8 mouse cellular contexts compared by ENCODE assay signal in the genomic region with DNA sequence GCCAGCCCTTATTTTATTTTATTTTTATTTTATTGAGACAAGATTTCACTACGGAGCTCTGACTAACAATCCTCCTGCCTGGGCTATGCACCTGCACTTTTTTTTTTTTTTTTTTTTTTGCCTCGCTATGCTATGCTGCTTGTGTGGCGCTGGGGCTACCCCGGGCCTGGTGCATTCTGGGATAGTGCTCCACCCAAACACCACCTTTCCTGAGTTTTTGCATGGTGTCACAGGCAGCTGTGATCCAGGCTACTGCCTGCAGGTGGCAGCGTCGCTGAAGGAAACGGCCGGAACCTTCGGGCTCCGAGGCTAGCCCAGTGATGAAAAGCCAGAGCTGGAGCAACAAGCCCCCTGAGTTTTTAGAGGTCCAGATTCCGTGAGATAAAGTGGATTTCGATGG. TPM values are rescaled to one million over a fixed set of nuclear protein-coding genes. Genes with fewer than 3 reads are reported as not detected.
DNase-seq lines count a peak whose midpoint lies in the region; ATAC-seq and TF ChIP-seq lines count a peak whose summit lies in the region.

No protein-coding gene starts in this region.

- H3K9ac ChIP-seq in forebrain, embryonic 11.5 days (ENCODE audit: low read length) = no peak overlapping the region
- no peak overlapping the region for H3K9ac ChIP-seq in forebrain, embryonic 16.5 days (replicated peaks; ENCODE audit: low read depth, low read length)
- no peak overlapping the region for H3K9ac ChIP-seq in intestine, postnatal 0 days (ENCODE audit: low read depth, low read length)

- WGBS in forebrain, embryonic 11.5 days = 18% methylated on average over 12 of the region's 12 CpGs
- WGBS in forebrain, embryonic 16.5 days = 15% methylated on average over 12 of the region's 12 CpGs
- WGBS in intestine, postnatal 0 days = 10% methylated on average over 12 of the region's 12 CpGs

- peak; percentile 80 for DNase-seq in forebrain, embryonic 11.5 days (ENCODE audit: low spot score)
- peak; percentile 71 for DNase-seq in right cerebral cortex, postnatal 14 days
- DNase-seq in right cerebral cortex, adult 18-20 months = no peak
- DNase-seq in cerebellum, postnatal 25 days = peak; percentile 78 to 85
- peak; percentile 80 for DNase-seq in thymus, postnatal 14 days

- no peaks in the 10 kb centered on the region for H3K36me3 ChIP-seq in forebrain, embryonic 11.5 days (ENCODE audit: control insufficient read depth, insufficient read depth, low read length)
- H3K36me3 ChIP-seq in forebrain, embryonic 16.5 days (ENCODE audit: control insufficient read depth, insufficient read depth) = no peaks in the 10 kb centered on the region
- no peaks in the 10 kb centered on the region for H3K36me3 ChIP-seq in intestine, postnatal 0 days (ENCODE audit: control insufficient read depth, insufficient read depth)

- no peak overlapping the region for H3K4me3 ChIP-seq in forebrain, embryonic 11.5 days (ENCODE audit: low read depth, low read length)
- no peak overlapping the region for H3K4me3 ChIP-seq in forebrain, embryonic 16.5 days (replicated peaks; ENCODE audit: low read length)
- no peak overlapping the region for H3K4me3 ChIP-seq in intestine, postnatal 0 days (ENCODE audit: low read depth, low read length)

- ATAC-seq in forebrain, embryonic 11.5 days (replicated peaks; ENCODE audit: low FRiP score) = 0 out of 2 replicates have a peak, but pooled peaks have one; percentile 10
- no peak for ATAC-seq in forebrain, embryonic 16.5 days
- ATAC-seq in intestine, postnatal 0 days = peak; percentile 29; the same call in 1 of the 2 replicates
- ATAC-seq in megakaryocyte progenitor cell, adult 5-6 weeks (replicated peaks; ENCODE audit: poor library complexity) = peak; percentile 71

- H3K9me3 ChIP-seq in forebrain, embryonic 11.5 days (ENCODE audit: control insufficient read depth, low read length) = no peaks in the 10 kb centered on the region; the same call in 1 of the 2 replicates
- no peaks in the 10 kb centered on the region for H3K9me3 ChIP-seq in forebrain, embryonic 16.5 days (ENCODE audit: control insufficient read depth, low read length)
- no peaks in the 10 kb centered on the region for H3K9me3 ChIP-seq in intestine, postnatal 0 days (ENCODE audit: control insufficient read depth)

- no peaks in the 10 kb centered on the region; the same call in 1 of the 2 replicates for H3K27me3 ChIP-seq in forebrain, embryonic 11.5 days (ENCODE audit: control insufficient read depth, insufficient read depth, low read length)
- H3K27me3 ChIP-seq in forebrain, embryonic 16.5 days (replicated peaks; ENCODE audit: control insufficient read depth, insufficient read depth, low read length) = no peaks in the 10 kb centered on the region
- H3K27me3 ChIP-seq in intestine, postnatal 0 days (replicated peaks; ENCODE audit: control insufficient read depth, insufficient read depth, low read length) = 0 out of 2 replicates have a peak, but pooled peaks cover 9% of the 10 kb centered on the region

- peak; percentile 79 for TF ChIP-seq CTCF in intestine, postnatal 0 days (IDR thresholded peaks at IDR 0.05; ENCODE audit: low read depth)

- no peak overlapping the region for H3K4me2 ChIP-seq in forebrain, embryonic 11.5 days (ENCODE audit: low read depth, low read length, severe bottlenecking)
- no peak overlapping the region for H3K4me2 ChIP-seq in forebrain, embryonic 16.5 days (ENCODE audit: low read length)
- H3K4me2 ChIP-seq in intestine, postnatal 0 days (replicated peaks; ENCODE audit: low read depth) = no peak overlapping the region

- no peak overlapping the region for H3K27ac ChIP-seq in forebrain, embryonic 11.5 days (ENCODE audit: low read depth, low read length)
- H3K27ac ChIP-seq in forebrain, embryonic 16.5 days (ENCODE audit: low read length) = no peak overlapping the region
- no peak overlapping the region for H3K27ac ChIP-seq in intestine, postnatal 0 days (ENCODE audit: low read depth, low read length)

- peaks cover 7% of the 10 kb centered on the region for H3K4me1 ChIP-seq in forebrain, embryonic 11.5 days (replicated peaks; ENCODE audit: control insufficient read depth, insufficient read depth, low read length)
- peaks cover 26% of the 10 kb centered on the region for H3K4me1 ChIP-seq in forebrain, embryonic 16.5 days (replicated peaks; ENCODE audit: control insufficient read depth, insufficient read depth, low read length)
- no peaks in the 10 kb centered on the region for H3K4me1 ChIP-seq in intestine, postnatal 0 days (replicated peaks; ENCODE audit: control insufficient read depth, insufficient read depth, low read length)

RNA-seq across cellular contexts. Expression of gene Gng7, which starts 16.0 kb away (rescaled TPM):
- 8.0 and 9.2 TPM in 2 replicates for polyA plus RNA-seq in forebrain, embryonic 11.5 days (2014; fragmentation: Nextera tagmentation; extraction: Ambion mirVana)
- polyA plus RNA-seq in forebrain, embryonic 16.5 days (2015; fragmentation: Nextera tagmentation; extraction: Ambion mirVana) = 41.0 and 47.4 TPM in 2 replicates
- 0.81 and 1.2 TPM in 2 replicates for polyA plus RNA-seq in intestine, postnatal 0 days (2015; fragmentation: Nextera tagmentation; extraction: Ambion mirVana)
- 0.44 and 0.57 TPM in 2 replicates for total RNA-seq in megakaryocyte progenitor cell, adult 5-6 weeks (2015)
- total RNA-seq in megakaryocyte progenitor cell, adult 5-6 weeks (2017) = 0.83 and 1.2 TPM in 2 replicates

RNA-seq across cellular contexts. Expression of gene Diras1, which starts 26.7 kb away (rescaled TPM):
- polyA plus RNA-seq in forebrain, embryonic 11.5 days (2014; fragmentation: Nextera tagmentation; extraction: Ambion mirVana) = 1.5 and 2.2 TPM in 2 replicates
- 37.6 and 45.4 TPM in 2 replicates for polyA plus RNA-seq in forebrain, embryonic 16.5 days (2015; fragmentation: Nextera tagmentation; extraction: Ambion mirVana)
- 0.43 and 0.91 TPM in 2 replicates for polyA plus RNA-seq in intestine, postnatal 0 days (2015; fragmentation: Nextera tagmentation; extraction: Ambion mirVana)
- total RNA-seq in megakaryocyte progenitor cell, adult 5-6 weeks (2015) = not detected in 2 replicates
- total RNA-seq in megakaryocyte progenitor cell, adult 5-6 weeks (2017) = not detected in 2 replicates

RNA-seq across cellular contexts. Expression of gene Slc39a3, which starts 38.4 kb away (rescaled TPM):
- 19.4 and 21.6 TPM in 2 replicates for polyA plus RNA-seq in forebrain, embryonic 11.5 days (2014; fragmentation: Nextera tagmentation; extraction: Ambion mirVana)
- 48.1 and 54.0 TPM in 2 replicates for polyA plus RNA-seq in forebrain, embryonic 16.5 days (2015; fragmentation: Nextera tagmentation; extraction: Ambion mirVana)
- polyA plus RNA-seq in intestine, postnatal 0 days (2015; fragmentation: Nextera tagmentation; extraction: Ambion mirVana) = 10.5 and 11.1 TPM in 2 replicates
- 1.9 and 2.3 TPM in 2 replicates for total RNA-seq in megakaryocyte progenitor cell, adult 5-6 weeks (2015)
- 4.2 and 5.0 TPM in 2 replicates for total RNA-seq in megakaryocyte progenitor cell, adult 5-6 weeks (2017)

Comparison
In these comparisons a context has a peak if more than half of its experiments do, and no peak if none do; other contexts are left out.
1. RNA of gene Diras1, which starts 26.7 kb away (polyA plus RNA-seq): 37.6 to 45.4 TPM in forebrain, embryonic 16.5 days; 1.5 to 2.2 TPM in forebrain, embryonic 11.5 days and 0.43 to 0.91 TPM in intestine, postnatal 0 days; every median in the first group is over 10 times any median in the second.